Comparison of ENCODE assay signal across 26 mouse cellular contexts in genomic region chr7:16468115-16468514, GRCm38 (mm10). TPM values are rescaled to one million over a fixed set of nuclear protein-coding genes. Genes with fewer than 3 reads are reported as not detected.
"Had no signal": no experiment of that assay in that cellular context is flagged by ENCODE, and none has a peak within 500 bp of the region (broad histone marks: within the 10 kb centered on the region; RNA-seq: fewer than 3 reads in every experiment).

No protein-coding gene starts in this region.

- H3K27ac ChIP-seq: kidney, embryonic 15.5 days; left cerebral cortex, adult 2 months; limb, embryonic 12.5 days; limb, embryonic 15.5 days; liver, embryonic 14.5 days; macrophage; midbrain, embryonic 12.5 days; neural tube, embryonic 12.5 days; neural tube, embryonic 15.5 days; stomach, postnatal 0 days had no signal

- ATAC-seq: liver, postnatal 0 days; lung, postnatal 0 days; midbrain, embryonic 16.5 days had no signal

- H3K4me1 ChIP-seq: kidney, embryonic 15.5 days; limb, embryonic 12.5 days had no signal

- H3K9ac ChIP-seq: kidney, embryonic 15.5 days; limb, embryonic 12.5 days; limb, embryonic 15.5 days; liver, embryonic 14.5 days; liver, postnatal 0 days; lung, embryonic 14.5 days; midbrain, embryonic 12.5 days; neural tube, embryonic 12.5 days; neural tube, embryonic 15.5 days had no signal

- H3K4me2 ChIP-seq: kidney, embryonic 15.5 days; limb, embryonic 12.5 days; limb, embryonic 15.5 days; liver, embryonic 11.5 days; lung, embryonic 14.5 days; midbrain, embryonic 12.5 days; neural tube, embryonic 12.5 days; neural tube, embryonic 15.5 days had no signal

- H3K36me3 ChIP-seq: kidney, embryonic 15.5 days; limb, embryonic 12.5 days; limb, embryonic 15.5 days; midbrain, embryonic 12.5 days; neural tube, embryonic 12.5 days; neural tube, embryonic 15.5 days had no signal

- DNase-seq: kidney, adult 8-10 months; kidney, postnatal 10 days; kidney, postnatal 36 days; layer of hippocampus, postnatal 36 days; liver, postnatal 0 days; lung, embryonic 14.5 days; right cerebral cortex, adult 18-20 months; right cerebral cortex, postnatal 14 days; right cerebral cortex, postnatal 4 days; thymus, adult 2 months; thymus, postnatal 14 days had no signal

- H3K4me3 ChIP-seq: kidney, embryonic 15.5 days; left cerebral cortex, adult 2 months; limb, embryonic 12.5 days; limb, embryonic 15.5 days; midbrain, embryonic 12.5 days; neural tube, embryonic 12.5 days; neural tube, embryonic 15.5 days had no signal

- H3K9me3 ChIP-seq: kidney, embryonic 15.5 days; limb, embryonic 15.5 days; midbrain, embryonic 12.5 days; neural tube, embryonic 12.5 days; neural tube, embryonic 15.5 days had no signal

RNA-seq across cellular contexts. Expression of gene Npas1, which starts 9.4 kb away (rescaled TPM):
- total RNA-seq: megakaryocyte, adult 5-6 weeks had no signal
- polyA plus RNA-seq: liver, embryonic 14.5 days; lung, embryonic 14.5 days; macrophage; stomach, embryonic 14.5 days had no signal
